Mouse (Mus musculus) ES-E14 (cell line): ENCODE measurements at regions not wholly inside any gene's neighbourhood (a gene's known extent, or its start where the extent isn't known, plus 50 kb on each side); places are given as distances from the start of the nearest gene placed in this dataset.

Experiments used
- CHD2 ChIP-seq: IDR thresholded peaks from 2 replicates; pipeline ENCODE4 v1.6.1; 2014; ENCODE audit warnings: mild to moderate bottlenecking, low read depth, low read length, inconsistent platforms
- HCFC1 ChIP-seq: IDR thresholded peaks from 2 replicates; pipeline ENCODE4 v1.6.1; 2012; ENCODE audit warnings: low read length, inconsistent platforms, borderline replicate concordance; ENCODE audit not compliant: insufficient read depth
- ZC3H11A ChIP-seq: IDR thresholded peaks from 2 replicates; pipeline ENCODE4 v1.6.1; 2012; ENCODE audit warnings: low read depth, mild to moderate bottlenecking, inconsistent platforms, low read length, borderline replicate concordance
- ZNF384 ChIP-seq: IDR thresholded peaks from 2 replicates; pipeline ENCODE4 v1.6.1; 2012; ENCODE audit warnings: low read depth, low read length, inconsistent platforms

DNA sequence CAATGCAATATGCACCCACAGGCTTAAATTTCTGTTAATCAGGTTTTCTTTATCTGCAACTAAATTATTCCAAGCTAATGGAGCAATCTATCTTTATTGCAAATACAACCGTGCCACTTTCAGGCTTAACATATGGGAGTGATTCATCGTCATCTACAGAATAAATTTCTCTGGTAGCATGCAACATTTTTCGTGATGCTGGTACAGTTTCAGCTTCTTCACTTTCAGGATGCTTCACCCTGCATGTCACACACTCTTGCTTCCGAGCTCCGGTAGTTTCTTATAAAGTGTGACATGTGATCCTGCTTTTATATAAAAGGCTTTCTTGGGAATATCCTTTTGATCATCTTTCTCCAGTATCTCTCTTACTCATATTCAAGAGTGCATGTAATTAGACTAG, 2637.4 kb upstream of the Gm7489 start:
- TF ChIP-seq ZNF384 (no peak), CHD2 (no peak), HCFC1 (no peak), ZC3H11A (no peak)
